Mouse (Mus musculus) CH12.LX (cell line): ENCODE data around the gene Prokr1. TPM values are rescaled to one million over a fixed set of nuclear protein-coding genes. Genes with fewer than 3 reads are reported as not detected.
A peak's percentile ranks its signal among the peaks of the same experiment; 100 is the strongest.

Source experiments
- DNase-seq: peaks from one replicate; pipeline ENCODE4 v3.0.0-alpha.2; 2013; ENCODE audit errors: extremely low read depth
- H3K27ac ChIP-seq: 2 replicates; pipeline ENCODE4 v1.5.1; 2012; ENCODE audit warnings: low read depth, mild to moderate bottlenecking, control low read depth, moderate library complexity; ENCODE audit not compliant: insufficient read depth
- H3K27me3 ChIP-seq: replicated peaks from 2 replicates; pipeline ENCODE3; 2012; ENCODE audit warnings: inconsistent platforms
- H3K36me3 ChIP-seq, 2 experiments: replicated peaks in 1 of 2; 2 replicates each; pipeline versions ENCODE3 to v1.6.1; 2012; ENCODE audit warnings: inconsistent platforms in 1 of 2, low read length in 1 of 2, mild to moderate bottlenecking in 1 of 2, mixed read lengths in 1 of 2, moderate library complexity in 1 of 2; ENCODE audit not compliant: control insufficient read depth in 1 of 2, insufficient read depth in 1 of 2
- H3K4me1 ChIP-seq, 2 experiments: 2 replicates each; pipeline ENCODE4 v1.6.1; 2012; ENCODE audit warnings: inconsistent platforms in 1 of 2, moderate library complexity in 1 of 2; ENCODE audit not compliant: insufficient read depth in 2 of 2, control insufficient read depth in 1 of 2
- H3K4me2 ChIP-seq: 2 replicates; pipeline ENCODE4 v1.6.1; 2012; ENCODE audit warnings: low read depth, mild to moderate bottlenecking, control low read depth; ENCODE audit not compliant: poor library complexity, insufficient read depth, severe bottlenecking
- H3K4me3 ChIP-seq, 3 experiments: fragments of 150-350 bp in 1 of 3; sonication (generic) in 1 of 3; replicated peaks in 1 of 3; 2 replicates each; pipeline versions ENCODE3 to v1.5.1; 2011 to 2012; ENCODE audit warnings: low read depth in 2 of 3, low read length in 2 of 3, mild to moderate bottlenecking in 2 of 3, moderate library complexity in 2 of 3, control low read depth in 1 of 3, improper control_type of control experiment in 1 of 3, inconsistent platforms in 1 of 3, mixed read lengths in 1 of 3; ENCODE audit not compliant: poor library complexity in 1 of 3
- H3K79me2 ChIP-seq: replicated peaks from 2 replicates; pipeline ENCODE4 v1.6.1; 2012; ENCODE audit warnings: mild to moderate bottlenecking, moderate library complexity; ENCODE audit not compliant: control insufficient read depth, poor library complexity, insufficient read depth, severe bottlenecking; ENCODE audit errors: extremely low read depth
- H3K9ac ChIP-seq: 2 replicates; pipeline ENCODE4 v1.6.1; 2012; ENCODE audit warnings: low read depth, mild to moderate bottlenecking, control low read depth, moderate library complexity; ENCODE audit not compliant: insufficient read depth
- H3K9me3 ChIP-seq: replicated peaks from 2 replicates; pipeline ENCODE3; 2012; ENCODE audit warnings: low read length, inconsistent platforms, mixed read lengths
- CHD1 ChIP-seq: IDR thresholded peaks from 2 replicates; pipeline ENCODE4 v1.6.1; 2012; ENCODE audit warnings: low read depth, low read length, improper control_type of control experiment, inconsistent platforms
- ELF1 ChIP-seq: IDR thresholded peaks from 2 replicates; pipeline ENCODE4 v1.6.1; 2014; ENCODE audit warnings: low read depth, mild to moderate bottlenecking, inconsistent platforms, low read length, improper control_type of control experiment
- ETS1 ChIP-seq: conservative IDR thresholded peaks from 2 replicates; pipeline ENCODE4 v1.6.1; 2012; ENCODE audit warnings: low read depth, mild to moderate bottlenecking, inconsistent platforms, low read length, improper control_type of control experiment, moderate library complexity
- GABPA ChIP-seq: IDR thresholded peaks from 2 replicates; pipeline ENCODE4 v1.6.1; 2012; ENCODE audit warnings: low read depth, low read length, improper control_type of control experiment, inconsistent platforms; ENCODE audit not compliant: insufficient replicate concordance
- MAFK ChIP-seq: IDR thresholded peaks from 2 replicates; pipeline ENCODE4 v1.6.1; 2011; ENCODE audit warnings: low read length, improper control_type of control experiment; ENCODE audit not compliant: insufficient replicate concordance
- MAX ChIP-seq: IDR thresholded peaks from 2 replicates; pipeline ENCODE4 v1.6.1; 2011; ENCODE audit warnings: low read length, improper control_type of control experiment
- MEF2A ChIP-seq: IDR thresholded peaks from 2 replicates; pipeline ENCODE4 v1.6.1; 2014; ENCODE audit warnings: low read depth, mild to moderate bottlenecking, inconsistent platforms, low read length, improper control_type of control experiment, borderline replicate concordance
- MYC ChIP-seq: IDR thresholded peaks from 2 replicates; pipeline ENCODE4 v1.6.1; 2011; ENCODE audit warnings: low read depth, mild to moderate bottlenecking, improper control_type of control experiment, low read length
- POLR2A ChIP-seq: IDR thresholded peaks from 2 replicates; pipeline ENCODE4 v1.6.1; 2011; ENCODE audit warnings: low read depth, mild to moderate bottlenecking, improper control_type of control experiment, low read length
- POLR2AphosphoS2 ChIP-seq: IDR thresholded peaks from 2 replicates; pipeline ENCODE4 v1.6.1; 2011; ENCODE audit warnings: low read depth, low read length, improper control_type of control experiment
- RAD21 ChIP-seq: IDR thresholded peaks from 2 replicates; pipeline ENCODE4 v1.6.1; 2011; ENCODE audit warnings: low read depth, mild to moderate bottlenecking, low read length, improper control_type of control experiment, moderate library complexity
- SMC3 ChIP-seq: IDR thresholded peaks from 2 replicates; pipeline ENCODE4 v1.6.1; 2011; ENCODE audit warnings: low read depth, low read length, improper control_type of control experiment
- USF2 ChIP-seq: conservative IDR thresholded peaks from 2 replicates; pipeline ENCODE4 v1.6.1; 2011; ENCODE audit warnings: low read depth, low read length, improper control_type of control experiment
- ZC3H11A ChIP-seq: IDR thresholded peaks from 2 replicates; pipeline ENCODE4 v1.6.1; 2012; ENCODE audit warnings: low read depth, mild to moderate bottlenecking, inconsistent platforms, low read length, improper control_type of control experiment
- ZMIZ1 ChIP-seq: IDR thresholded peaks from 2 replicates; pipeline ENCODE4 v1.6.1; 2012; ENCODE audit warnings: low read depth, mild to moderate bottlenecking, inconsistent platforms, low read length, improper control_type of control experiment
- dilution Hi-C: fragments of 300-500 bp; cut with MboI; formaldehyde crosslinking; loops from 2 replicates; pipeline ENCODE4 v1.14.3; 2020; ENCODE audit warnings: low sequenced_read_pairs; ENCODE audit not compliant: extremely low pct_unique_long_range_greater_than_20kb, extremely low pct_ligation_motif_present
- in situ Hi-C: fragments of 300-500 bp; cut with MboI; formaldehyde crosslinking; loops from 3 replicates; pipeline ENCODE4 v1.14.3; 2019; ENCODE audit warnings: low sequenced_read_pairs, low pct_ligation_motif_present, low pct_unique_long_range_greater_than_20kb, mixed read lengths
- polyA plus RNA-seq: library from polyadenylated mRNA; unstranded; fragments of >175 nt; gene quantifications from 2 replicates; pipeline ENCODE4 v1.2.1, GENCODE M21; 2012; ENCODE audit warnings: low read depth; ENCODE audit not compliant: insufficient read length
- total RNA-seq, 2 experiments: library from RNA; depleted of rRNA; stranded (reverse); fragments of 300-350 nt in 1 of 2; fragments of >200 nt in 1 of 2; gene quantifications; 2 replicates each; pipeline ENCODE4 v1.2.3; 2012 to 2014

Gene Prokr1
- total and polyA plus RNA-seq, 3 experiments, result 0.08 TPM; not detected in 2

DNA sequence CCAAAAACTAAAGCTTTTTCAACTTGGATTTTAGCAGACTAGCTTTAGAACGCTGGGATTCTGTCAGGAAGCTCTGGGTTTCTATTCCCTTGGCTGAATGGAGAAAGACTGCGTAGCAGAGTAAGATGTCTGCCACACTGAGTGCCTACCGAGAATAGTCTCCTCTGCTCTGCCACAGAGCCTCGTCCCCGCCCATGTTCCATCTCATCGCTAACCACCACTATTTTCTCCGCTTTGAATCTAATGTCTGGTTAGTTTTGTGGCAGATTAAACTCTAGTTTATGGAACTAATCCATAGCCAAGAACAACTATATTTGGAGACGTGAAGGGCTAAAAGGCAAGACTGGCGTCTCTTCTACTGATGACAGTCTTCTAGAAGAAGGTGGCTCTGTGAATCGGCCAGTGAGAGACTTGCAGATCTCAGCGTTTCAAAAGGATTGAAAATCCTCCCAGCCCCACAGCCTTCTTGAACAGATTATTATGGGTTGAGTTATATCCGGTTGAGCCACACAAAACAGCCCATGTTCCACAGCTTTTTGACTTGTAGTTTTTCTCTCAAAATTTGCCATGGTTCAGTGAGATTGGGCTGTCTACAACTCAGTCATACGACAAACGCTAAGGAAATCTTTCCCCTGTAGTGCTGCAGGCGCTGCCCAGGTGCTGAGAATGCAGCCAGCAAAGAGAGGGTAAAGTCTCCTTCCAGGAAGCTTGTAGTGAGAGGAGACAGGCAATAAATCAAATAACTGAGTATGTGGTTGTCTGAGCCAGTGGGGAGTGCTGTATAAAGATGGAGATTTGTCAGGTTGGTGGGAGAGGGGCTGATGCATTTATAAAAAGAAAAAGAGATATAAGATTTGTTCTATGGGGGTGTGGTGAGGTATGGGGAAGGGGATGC, 51.9 kb downstream of the Prokr1 start:
- H3K27me3 ChIP-seq, result peaks cover 20% of the 10 kb centered on the region

DNA sequence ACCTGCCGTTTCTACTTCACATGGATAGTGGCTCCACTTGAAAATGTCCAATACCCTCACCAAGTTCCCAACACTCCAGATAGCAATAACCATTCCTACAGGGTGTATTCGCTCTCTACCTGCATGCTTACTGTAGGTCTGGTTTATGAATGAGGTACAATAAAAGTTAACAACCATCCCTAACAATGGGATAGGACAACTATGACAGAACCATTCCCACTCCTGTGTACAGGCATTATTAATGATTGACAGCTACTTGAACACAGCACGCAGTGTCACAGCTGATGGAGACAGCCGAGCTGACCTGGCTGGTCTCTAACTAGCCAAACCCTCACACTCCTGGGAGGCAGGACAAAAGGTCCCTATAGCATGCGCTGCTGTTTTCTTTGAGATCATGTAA, 52.9 kb downstream of the Prokr1 start:
- peaks cover 3% of the 10 kb centered on the region; the same call in 1 of the 2 replicates for H3K79me2 ChIP-seq
- peaks cover 27 to 75% of the 10 kb centered on the region in 2 experiments for H3K4me1 ChIP-seq
- in situ Hi-C loops, result no loop called here
- no peak overlapping the region for H3K4me2 ChIP-seq
- H3K9ac ChIP-seq, result no peak overlapping the region
- H3K27ac ChIP-seq, result no peak overlapping the region
- DNase-seq, result no peak
- TF ChIP-seq ETS1, result no peak
- TF ChIP-seq MAX, result no peak
- no peak for TF ChIP-seq RAD21
- H3K27me3 ChIP-seq, result peaks cover 14% of the 10 kb centered on the region
- no peaks in the 10 kb centered on the region for H3K36me3 ChIP-seq
- no peaks in the 10 kb centered on the region for H3K9me3 ChIP-seq
- dilution Hi-C loops, result no loop called here
- no peak overlapping the region for H3K4me3 ChIP-seq

More for the DNA sequence above, 51.9 kb downstream of the Prokr1 start:
- Histone ChIP-seq H3K27ac (no peak overlapping the region), H3K36me3 (no peaks in the 10 kb centered on the region), H3K4me1 (peaks cover 27 to 73% of the 10 kb centered on the region in 2 experiments), H3K79me2 (no peaks in the 10 kb centered on the region), H3K4me3 (no peak overlapping the region), H3K4me2 (peak overlapping the region; percentile 19; the same call in 1 of the 2 replicates), H3K9me3 (no peaks in the 10 kb centered on the region), H3K9ac (no peak overlapping the region)
- TF ChIP-seq ZC3H11A (no peak), MEF2A (no peak), SMC3 (no peak), ZMIZ1 (no peak), POLR2AphosphoS2 (no peak), POLR2A (no peak), MAFK (no peak), CHD1 (no peak), GABPA (no peak), USF2 (no peak), MYC (no peak), ELF1 (no peak)
- dilution Hi-C loops (no loop called here), in situ Hi-C loops (no loop called here)
- DNase-seq, result no peak
